Mouse (Mus musculus): ENCODE measurements at regions not wholly inside any gene's neighbourhood (a gene's known extent, or its start where the extent isn't known, plus 50 kb on each side); places are given as distances from the start of the nearest gene placed in this dataset.

DNA sequence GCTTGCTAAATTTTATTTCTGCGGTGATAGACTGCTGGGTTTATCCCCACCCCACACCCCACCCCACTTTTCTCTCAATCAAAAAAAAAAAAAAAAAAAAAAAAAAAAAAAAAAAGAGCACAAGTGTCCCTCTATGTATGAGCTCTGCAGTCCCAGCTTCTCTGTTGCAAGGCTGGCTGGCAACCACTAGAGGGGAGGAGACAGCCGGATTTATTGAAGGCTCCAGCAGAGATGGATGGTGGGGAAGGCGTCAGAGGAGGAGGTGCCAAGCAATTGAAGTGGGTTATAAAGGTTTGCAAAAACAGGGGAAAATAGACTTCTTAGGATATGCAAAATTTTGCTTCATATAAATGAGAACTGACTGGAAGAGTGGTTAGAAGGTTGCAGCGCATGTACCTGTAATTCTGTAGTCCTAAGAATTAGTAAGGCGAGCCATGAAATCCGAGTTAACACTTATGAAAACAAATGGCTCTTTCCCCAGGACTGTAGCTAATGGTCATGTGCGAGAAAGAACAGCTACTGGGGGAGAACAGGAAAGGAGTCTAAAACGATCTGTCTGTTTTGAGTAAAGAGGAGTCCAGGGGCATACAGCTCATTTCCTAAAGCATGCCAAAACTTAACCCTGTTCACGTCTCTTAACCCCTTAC lies 885.1 kb upstream of the Pou3f3 start:
- peak; percentile 55 to 77 for DNase-seq

DNA sequence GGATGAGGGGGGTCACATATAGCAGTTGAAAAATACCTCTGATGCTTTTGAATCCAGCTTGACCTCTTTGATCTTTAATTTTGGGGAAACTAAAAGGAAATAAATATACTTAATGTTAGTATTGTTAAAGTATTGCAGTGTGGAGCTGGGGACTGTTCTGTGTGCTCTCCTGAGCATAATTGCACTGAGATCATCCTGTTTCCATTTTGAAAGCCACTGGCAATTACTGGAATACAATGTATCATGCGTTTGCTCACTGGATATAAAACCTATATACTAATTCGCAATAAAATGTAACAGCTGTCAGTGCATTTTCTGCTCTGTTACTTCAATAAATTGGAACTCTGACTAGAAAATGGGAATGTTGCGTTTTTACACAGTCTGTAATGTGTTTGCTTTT lies 884.4 kb upstream of the Pou3f3 start:
- no peak for DNase-seq

DNA sequence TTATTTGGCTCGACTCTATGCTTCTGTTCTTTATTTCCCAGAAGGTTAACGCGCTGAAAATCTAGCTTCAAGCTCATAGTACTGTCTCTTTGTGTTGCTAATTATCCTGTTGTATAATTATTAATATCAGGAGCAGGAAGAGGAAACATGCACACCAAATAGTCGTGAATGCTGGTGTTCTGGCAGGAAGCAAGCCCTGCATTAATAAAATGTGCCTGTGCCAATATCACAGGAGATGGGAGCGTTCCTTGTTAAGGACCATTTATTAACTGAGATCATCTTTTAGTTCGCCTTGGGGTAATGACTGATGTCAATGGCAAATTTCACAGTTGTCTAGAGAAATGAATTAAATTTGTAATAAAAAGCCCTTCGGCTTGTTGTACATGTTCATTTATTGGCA lies 883.5 kb upstream of the Pou3f3 start:
- no peak for DNase-seq

DNA sequence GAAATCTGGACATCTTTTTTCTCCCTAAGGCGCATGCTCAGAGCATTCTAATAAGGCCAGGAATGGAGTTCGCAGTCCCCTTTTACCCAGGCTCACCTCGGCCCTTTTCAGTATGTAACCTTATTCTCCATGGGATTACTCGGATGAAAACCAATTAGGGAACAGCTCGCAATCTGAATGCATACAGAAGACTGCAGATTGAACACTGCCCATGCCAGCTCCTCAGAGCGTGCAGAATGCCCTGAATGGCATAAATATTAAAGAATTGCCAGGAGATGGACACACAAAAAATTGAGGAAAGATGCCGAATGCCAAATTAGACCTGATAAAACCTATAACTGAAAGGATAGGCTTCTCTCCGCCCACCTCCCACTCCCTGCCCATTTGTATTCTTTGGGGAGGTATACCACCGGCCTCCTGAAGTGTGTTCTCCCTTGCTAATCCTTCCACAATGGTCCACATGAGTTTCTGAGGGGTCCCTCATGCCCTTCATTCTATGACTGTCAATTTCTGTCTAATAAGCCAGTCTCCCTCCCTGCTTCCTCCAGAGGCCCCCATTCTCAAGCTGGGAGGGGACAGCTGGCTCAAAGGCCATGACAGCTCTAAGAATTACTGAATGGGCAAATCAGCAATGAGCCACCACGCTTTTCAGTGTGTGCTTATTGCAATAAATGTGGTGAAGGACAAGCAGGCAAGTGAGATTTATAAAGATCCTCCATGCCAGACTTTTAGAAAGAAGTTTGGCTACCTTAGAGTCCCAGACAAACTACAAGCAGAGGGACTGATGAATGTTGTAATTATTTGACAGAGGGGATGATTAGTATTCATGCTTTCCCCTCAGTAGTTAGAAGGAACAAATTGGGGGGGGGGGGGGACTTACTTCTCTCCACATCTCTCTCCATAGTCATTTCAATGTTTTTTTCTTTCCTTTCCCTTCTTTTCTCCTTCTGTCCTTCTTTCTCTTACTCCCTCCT lies 881.2 kb upstream of the Pou3f3 start:
- DNase-seq = no peak

DNA sequence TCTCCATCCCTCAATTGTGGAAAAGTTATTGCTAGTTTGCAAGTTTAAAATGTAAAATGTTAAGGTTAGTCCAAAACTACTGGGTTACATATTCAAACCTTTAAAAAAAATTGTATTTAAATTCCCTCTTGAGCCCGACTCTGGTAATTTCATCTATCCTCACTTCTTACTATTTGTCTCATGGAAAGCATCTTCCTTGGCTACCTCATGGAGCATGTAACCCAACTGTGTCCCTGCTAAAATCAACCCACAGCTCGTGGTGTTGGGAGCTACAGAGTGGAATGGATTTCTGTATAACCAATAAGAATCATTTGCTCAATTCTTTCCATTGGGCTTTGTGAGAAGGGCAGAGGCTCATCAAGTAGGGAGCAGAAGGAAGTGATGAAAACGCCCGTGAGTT lies 880.5 kb upstream of the Pou3f3 start:
- no peak for DNase-seq

DNA sequence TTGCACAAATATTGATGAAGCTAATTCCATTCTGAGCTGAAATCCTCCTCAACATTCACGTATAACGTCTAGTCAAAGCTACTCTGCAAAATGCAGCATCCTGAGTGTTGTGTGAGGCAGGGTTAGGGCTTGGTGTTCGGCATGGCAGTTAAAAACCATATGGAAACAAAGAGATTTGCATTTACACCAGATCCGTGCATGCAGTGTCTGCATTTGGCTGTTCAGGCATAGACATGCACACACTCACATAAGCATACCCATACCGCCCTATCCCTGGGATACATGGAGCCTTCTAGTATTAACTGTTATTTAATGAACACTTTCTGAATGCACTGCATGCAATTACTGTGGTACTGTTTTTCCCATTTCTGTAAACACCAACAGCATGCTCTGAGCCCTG lies 872.8 kb upstream of the Pou3f3 start:
- no peak for DNase-seq

DNA sequence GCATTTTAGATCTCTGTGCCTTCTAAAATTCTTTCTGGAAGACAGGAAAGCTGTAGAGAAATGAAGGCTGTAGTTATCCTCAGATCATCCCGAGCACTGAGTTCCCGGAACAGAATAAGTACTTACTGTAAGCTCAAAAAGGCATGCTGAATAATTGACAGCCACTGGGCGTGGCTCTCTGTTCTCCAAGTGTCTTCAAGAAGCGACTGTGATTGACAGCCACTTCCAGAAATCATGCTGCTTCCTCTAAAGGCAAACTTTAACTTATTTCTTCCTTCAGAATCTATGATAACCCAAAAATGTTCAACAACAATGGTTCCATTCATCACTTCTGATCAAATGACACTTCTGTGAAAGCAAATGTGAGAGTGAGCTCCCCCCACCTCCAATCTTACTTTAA lies 870.3 kb upstream of the Pou3f3 start:
- DNase-seq = no peak

DNA sequence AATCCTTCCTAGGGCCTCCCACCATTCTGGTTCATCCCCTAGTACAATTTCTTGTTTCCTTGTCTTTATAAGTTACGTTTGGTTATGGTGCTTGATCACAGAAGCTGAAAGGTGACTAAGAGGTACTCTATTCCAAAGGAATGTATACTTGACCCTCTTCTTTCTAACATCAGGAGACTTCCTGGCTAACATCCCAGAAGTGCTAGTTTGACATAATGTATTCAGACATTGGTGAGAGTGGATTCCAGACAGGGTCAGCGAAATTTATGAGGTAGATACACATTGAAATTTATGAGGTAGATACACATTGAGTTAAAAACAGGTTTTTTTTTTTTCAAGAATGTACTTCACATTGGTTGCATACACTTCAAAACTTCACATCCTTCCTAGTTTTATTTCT lies 863.9 kb upstream of the Pou3f3 start:
- DNase-seq = no peak
